Mouse (Mus musculus) intestine, embryonic 15.5 days (tissue): ENCODE data around the gene Rgs6. TPM values are rescaled to one million over a fixed set of nuclear protein-coding genes. Genes with fewer than 3 reads are reported as not detected.

Source experiments
- ATAC-seq: fragments of 200-750 bp; cut with Nextera tagmentation; 2 replicates; pipeline ENCODE4 v1.8.0; 2017; ENCODE audit warnings: moderate TSS enrichment, moderate library complexity
- H3K27ac ChIP-seq: fragments of 300-500 bp; sonication (generic); 2 replicates; pipeline ENCODE4 v1.5.1; 2015; ENCODE audit warnings: mild to moderate bottlenecking, inconsistent platforms
- H3K27me3 ChIP-seq: fragments of 300-500 bp; sonication (generic); replicated peaks from 2 replicates; pipeline ENCODE4 v1.6.1; 2015; ENCODE audit warnings: inconsistent platforms
- H3K36me3 ChIP-seq: fragments of 300-500 bp; sonication (generic); 2 replicates; pipeline ENCODE4 v1.6.1; 2015; ENCODE audit warnings: inconsistent platforms
- H3K4me1 ChIP-seq: fragments of 300-500 bp; sonication (generic); replicated peaks from 2 replicates; pipeline ENCODE4 v1.6.1; 2015; ENCODE audit warnings: inconsistent platforms
- H3K4me2 ChIP-seq: fragments of 300-500 bp; sonication (generic); replicated peaks from 2 replicates; pipeline ENCODE4 v1.6.1; 2015; ENCODE audit warnings: mild to moderate bottlenecking, inconsistent platforms
- H3K4me3 ChIP-seq: fragments of 300-500 bp; sonication (generic); replicated peaks from 2 replicates; pipeline ENCODE4 v1.5.1; 2015; ENCODE audit warnings: inconsistent platforms
- H3K9ac ChIP-seq: fragments of 300-500 bp; sonication (generic); 2 replicates; pipeline ENCODE4 v1.6.1; 2015; ENCODE audit warnings: inconsistent platforms
- H3K9me3 ChIP-seq: fragments of 300-500 bp; sonication (generic); 2 replicates; pipeline ENCODE4 v1.6.1; 2016; ENCODE audit warnings: inconsistent platforms
- WGBS: fragments of 180-500 bp; shearing (Covaris S2); methylation state at CpG from one replicate; pipeline ENCODE4 v1.1.7; 2015; 5-methylcytosine and 5-hydroxymethylcytosine counted together
- polyA plus RNA-seq: library from polyadenylated mRNA; unstranded; fragments of >200 nt; fragmentation: Nextera tagmentation; extraction: Ambion mirVana; gene quantifications from 2 replicates; pipeline ENCODE4 v1.2.1, GENCODE M21; 2015

Rgs6 gene
- polyA plus RNA-seq, 1 experiment from 2014 or later = 1.9 TPM

DNA sequence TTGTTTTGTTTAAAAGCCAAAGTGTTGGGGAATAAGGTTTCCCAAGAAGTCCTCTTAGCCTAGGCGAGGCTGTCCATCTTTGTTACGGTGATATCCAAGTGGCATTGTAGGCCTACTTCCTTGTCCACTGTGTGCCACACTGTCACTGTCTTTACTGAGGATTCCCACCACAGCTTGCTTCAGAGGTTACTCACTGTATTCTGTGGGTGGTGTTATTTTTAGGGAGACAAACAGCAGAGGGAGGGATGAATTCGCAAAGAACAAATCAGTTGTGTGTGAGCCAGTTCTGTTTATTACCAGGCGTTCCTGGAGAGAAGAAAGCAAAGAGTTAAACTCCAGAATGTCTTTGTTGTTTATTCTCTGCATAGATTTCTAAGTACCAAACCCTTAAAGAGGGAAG is 537.2 kb downstream of the Rgs6 start:
- 61% methylated on average over 4 of the region's 4 CpGs for WGBS
- Histone ChIP-seq H3K9ac (no peak overlapping the region), H3K4me3 (no peak overlapping the region), H3K27ac (no peak overlapping the region), H3K27me3 (no peaks in the 10 kb centered on the region), H3K4me1 (no peaks in the 10 kb centered on the region), H3K4me2 (no peak overlapping the region), H3K9me3 (no peaks in the 10 kb centered on the region), H3K36me3 (no peaks in the 10 kb centered on the region)
- no peak for ATAC-seq

GRCm38 (mm10) chr12:83126923-83127322 is 538.8 kb downstream of the Rgs6 start:
- no peaks in the 10 kb centered on the region for H3K9me3 ChIP-seq
- H3K4me1 ChIP-seq = no peaks in the 10 kb centered on the region
- no peak overlapping the region for H3K4me2 ChIP-seq
- no peaks in the 10 kb centered on the region for H3K27me3 ChIP-seq
- H3K4me3 ChIP-seq = no peak overlapping the region
- no peak overlapping the region for H3K27ac ChIP-seq
- WGBS = 73% methylated on average over 7 of the region's 7 CpGs
- H3K9ac ChIP-seq = no peak overlapping the region
- H3K36me3 ChIP-seq = no peaks in the 10 kb centered on the region
- ATAC-seq = no peak

GRCm38 (mm10) chr12:83127955-83128354 is 539.9 kb downstream of the Rgs6 start:
- H3K9ac ChIP-seq = no peak overlapping the region
- ATAC-seq = no peak

DNA sequence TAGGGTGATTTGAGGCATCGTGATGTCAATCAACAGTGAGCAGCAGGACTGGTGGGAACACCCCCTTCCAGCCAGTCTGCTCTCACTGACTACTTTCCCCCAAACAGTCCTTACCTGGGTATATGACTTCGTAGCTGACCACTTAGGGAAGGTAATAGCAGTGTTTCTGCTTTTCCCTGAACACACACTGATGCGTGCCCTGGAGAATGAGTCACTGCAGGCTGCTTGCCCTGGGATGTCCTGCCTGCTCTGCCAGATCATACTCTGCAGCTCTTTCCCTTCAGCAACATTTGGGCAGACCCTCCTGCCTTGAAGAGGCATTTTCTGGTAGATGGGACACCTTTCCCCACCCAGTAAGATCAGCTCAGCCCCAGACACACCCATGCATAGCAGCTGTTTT is 540.5 kb downstream of the Rgs6 start:
- H3K27me3 ChIP-seq = no peaks in the 10 kb centered on the region
- 70% methylated on average over 3 of the region's 3 CpGs for WGBS

More at GRCm38 (mm10) chr12:83127955-83128354, 539.9 kb downstream of the Rgs6 start:
- Histone ChIP-seq H3K27ac (no peak overlapping the region), H3K27me3 (no peaks in the 10 kb centered on the region), H3K4me2 (no peak overlapping the region), H3K4me1 (no peaks in the 10 kb centered on the region), H3K4me3 (no peak overlapping the region), H3K9me3 (no peaks in the 10 kb centered on the region), H3K36me3 (no peaks in the 10 kb centered on the region)
- WGBS = 45% methylated on average over 6 of the region's 6 CpGs

GRCm38 (mm10) chr12:83131405-83131804 is 543.3 kb downstream of the Rgs6 start:
- H3K27me3 ChIP-seq = no peaks in the 10 kb centered on the region
- 0 out of 2 replicates have a peak, but pooled peaks cover 3% of the 10 kb centered on the region for H3K4me1 ChIP-seq
- H3K9ac ChIP-seq = no peak overlapping the region
- 70% methylated on average over 4 of the region's 4 CpGs for WGBS
- no peak for ATAC-seq
- no peaks in the 10 kb centered on the region for H3K9me3 ChIP-seq
- no peak overlapping the region for H3K4me3 ChIP-seq
- H3K27ac ChIP-seq = no peak overlapping the region
- H3K4me2 ChIP-seq = no peak overlapping the region
- no peaks in the 10 kb centered on the region for H3K36me3 ChIP-seq

More for the DNA sequence above, 540.5 kb downstream of the Rgs6 start:
- H3K9ac ChIP-seq = no peak overlapping the region
- H3K9me3 ChIP-seq = no peaks in the 10 kb centered on the region
- no peaks in the 10 kb centered on the region for H3K36me3 ChIP-seq
- H3K4me2 ChIP-seq = no peak overlapping the region
- no peak overlapping the region for H3K27ac ChIP-seq
- no peak for ATAC-seq
- 0 out of 2 replicates have a peak, but pooled peaks cover 3% of the 10 kb centered on the region for H3K4me1 ChIP-seq
- no peak overlapping the region for H3K4me3 ChIP-seq

GRCm38 (mm10) chr12:83133827-83134226 is 545.7 kb downstream of the Rgs6 start:
- H3K4me1 ChIP-seq = 0 out of 2 replicates have a peak, but pooled peaks cover 3% of the 10 kb centered on the region
- no peak for ATAC-seq
- 54% methylated on average over 6 of the region's 6 CpGs for WGBS
- H3K27ac ChIP-seq = no peak overlapping the region
- no peaks in the 10 kb centered on the region for H3K27me3 ChIP-seq
- no peaks in the 10 kb centered on the region for H3K9me3 ChIP-seq
- no peak overlapping the region for H3K9ac ChIP-seq
- H3K4me2 ChIP-seq = no peak overlapping the region
- no peaks in the 10 kb centered on the region for H3K36me3 ChIP-seq
- H3K4me3 ChIP-seq = no peak overlapping the region

DNA sequence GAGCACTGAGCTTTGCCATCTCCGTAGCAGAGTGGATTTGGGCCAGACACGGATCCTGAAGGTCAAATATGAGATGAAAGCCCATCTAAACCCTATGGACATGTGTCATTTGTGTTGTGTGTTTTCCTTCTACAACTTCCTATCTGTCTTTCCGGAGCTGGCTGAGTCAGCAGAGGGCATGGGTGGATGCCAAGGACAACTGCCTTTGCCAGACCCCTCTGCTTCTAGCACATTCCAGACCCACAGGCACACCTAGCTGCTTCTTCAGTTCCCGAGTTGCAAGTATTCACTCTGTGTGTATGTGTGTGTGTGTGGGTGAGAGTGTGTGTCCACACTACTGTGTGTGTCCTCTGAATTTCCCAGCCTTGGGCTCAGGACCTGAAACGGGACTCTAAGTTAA is 547.9 kb downstream of the Rgs6 start:
- no peak overlapping the region for H3K4me2 ChIP-seq
- no peaks in the 10 kb centered on the region for H3K36me3 ChIP-seq
- 0 out of 2 replicates have a peak, but pooled peaks cover 3% of the 10 kb centered on the region for H3K4me1 ChIP-seq
- no peak overlapping the region for H3K27ac ChIP-seq
- no peak for ATAC-seq
- H3K27me3 ChIP-seq = no peaks in the 10 kb centered on the region
- WGBS = 80% methylated on average over 5 of the region's 5 CpGs
- no peak overlapping the region for H3K4me3 ChIP-seq
- no peak overlapping the region for H3K9ac ChIP-seq
- H3K9me3 ChIP-seq = no peaks in the 10 kb centered on the region

DNA sequence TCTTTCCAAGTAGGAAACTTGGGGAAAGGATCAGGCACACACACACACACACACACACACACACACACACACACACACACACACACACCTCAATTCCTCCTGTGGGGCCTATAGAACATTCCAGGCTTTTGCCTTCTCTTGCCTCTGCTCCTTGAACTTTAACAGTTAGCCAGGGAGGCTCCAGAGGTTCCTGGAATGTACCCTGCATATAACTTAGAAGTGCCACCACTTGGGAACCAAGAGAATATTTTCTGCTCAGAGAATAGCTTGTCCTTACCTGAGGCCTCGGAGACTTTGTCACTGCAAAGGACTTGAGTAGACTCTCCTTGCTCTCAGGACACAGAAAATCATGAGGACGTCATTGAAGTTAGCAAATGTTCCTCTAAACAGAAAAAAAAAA is 548.4 kb downstream of the Rgs6 start:
- no peak overlapping the region for H3K9ac ChIP-seq
- no peaks in the 10 kb centered on the region for H3K9me3 ChIP-seq
- 0 out of 2 replicates have a peak, but pooled peaks cover 3% of the 10 kb centered on the region for H3K4me1 ChIP-seq
- no peak overlapping the region for H3K27ac ChIP-seq
- H3K36me3 ChIP-seq = no peaks in the 10 kb centered on the region
- H3K4me3 ChIP-seq = no peak overlapping the region
- H3K27me3 ChIP-seq = no peaks in the 10 kb centered on the region
- 80% methylated on average over 2 of the region's 2 CpGs for whole genome bisulfite sequencing
- no peak overlapping the region for H3K4me2 ChIP-seq
- ATAC-seq = no peak

DNA sequence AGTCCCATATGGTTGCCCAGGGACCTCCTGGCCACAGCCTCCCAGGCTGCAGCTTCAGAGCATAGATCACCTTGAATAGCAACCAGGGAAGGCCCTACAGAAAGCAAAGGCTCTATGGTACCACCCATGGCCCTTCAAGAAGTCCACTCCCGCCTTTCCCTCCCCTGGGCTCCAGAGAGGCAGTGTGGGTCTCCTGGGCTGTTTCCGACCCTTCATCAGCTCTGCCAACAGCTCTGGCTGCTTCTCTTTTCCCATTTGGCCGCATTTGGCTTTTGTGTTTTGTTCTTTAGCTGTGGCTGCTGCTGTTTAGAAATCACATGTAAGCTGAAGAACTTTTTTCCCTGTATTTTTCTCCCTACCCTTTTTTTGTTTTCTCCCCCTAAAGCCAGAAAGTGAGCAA is 548.9 kb downstream of the Rgs6 start:
- 0 out of 2 replicates have a peak, but pooled peaks cover 3% of the 10 kb centered on the region for H3K4me1 ChIP-seq
- H3K36me3 ChIP-seq = no peaks in the 10 kb centered on the region
- no peak overlapping the region for H3K9ac ChIP-seq
- no peak for ATAC-seq
- H3K9me3 ChIP-seq = no peaks in the 10 kb centered on the region
- H3K27ac ChIP-seq = no peak overlapping the region
- no peaks in the 10 kb centered on the region for H3K27me3 ChIP-seq
- 71% methylated on average over 3 of the region's 3 CpGs for WGBS
- no peak overlapping the region for H3K4me3 ChIP-seq
- H3K4me2 ChIP-seq = no peak overlapping the region

DNA sequence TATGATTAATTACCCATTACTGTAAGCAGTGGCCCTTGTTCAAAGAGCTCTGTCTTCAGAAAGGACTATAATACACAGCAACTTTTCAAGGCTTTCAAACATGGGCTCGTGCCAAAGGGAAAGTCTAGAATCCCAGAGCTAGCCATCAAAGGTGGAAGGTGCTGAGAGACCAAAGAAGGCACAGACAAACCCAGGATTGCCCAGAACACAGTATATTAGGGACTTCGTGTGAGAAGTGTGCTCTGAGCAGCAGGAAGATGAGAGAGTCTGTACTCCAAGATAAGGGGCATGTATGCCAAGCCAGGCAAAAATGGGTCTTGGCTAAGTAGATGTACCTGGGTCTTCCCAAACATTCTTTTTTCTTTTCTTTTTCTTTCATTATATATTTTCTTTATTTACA is 553.1 kb downstream of the Rgs6 start:
- no peak for ATAC-seq

GRCm38 (mm10) chr12:83142507-83142906 is 554.4 kb downstream of the Rgs6 start:
- H3K4me1 ChIP-seq = no peaks in the 10 kb centered on the region
- H3K36me3 ChIP-seq = no peaks in the 10 kb centered on the region
- H3K27me3 ChIP-seq = no peaks in the 10 kb centered on the region
- H3K9ac ChIP-seq = no peak overlapping the region
- no peak overlapping the region for H3K4me3 ChIP-seq
- no peak overlapping the region for H3K27ac ChIP-seq
- H3K4me2 ChIP-seq = no peak overlapping the region
- H3K9me3 ChIP-seq = no peaks in the 10 kb centered on the region
- 36% methylated on average over 2 of the region's 2 CpGs for WGBS
- ATAC-seq = no peak

More for the DNA sequence above, 553.1 kb downstream of the Rgs6 start:
- no peaks in the 10 kb centered on the region for H3K27me3 ChIP-seq
- no peaks in the 10 kb centered on the region for H3K9me3 ChIP-seq
- H3K36me3 ChIP-seq = no peaks in the 10 kb centered on the region
- no peaks in the 10 kb centered on the region for H3K4me1 ChIP-seq
- H3K9ac ChIP-seq = no peak overlapping the region
- WGBS = 30% methylated on average over 2 of the region's 2 CpGs
- H3K4me3 ChIP-seq = no peak overlapping the region
- H3K27ac ChIP-seq = no peak overlapping the region
- H3K4me2 ChIP-seq = no peak overlapping the region

GRCm38 (mm10) chr12:83143071-83143470 is 555.0 kb downstream of the Rgs6 start:
- Histone ChIP-seq H3K4me2 (no peak overlapping the region), H3K27me3 (no peaks in the 10 kb centered on the region), H3K36me3 (no peaks in the 10 kb centered on the region), H3K27ac (no peak overlapping the region), H3K4me3 (no peak overlapping the region), H3K9me3 (no peaks in the 10 kb centered on the region), H3K4me1 (no peaks in the 10 kb centered on the region), H3K9ac (no peak overlapping the region)
- no peak for ATAC-seq
- 59% methylated on average over 3 of the region's 3 CpGs for WGBS

DNA sequence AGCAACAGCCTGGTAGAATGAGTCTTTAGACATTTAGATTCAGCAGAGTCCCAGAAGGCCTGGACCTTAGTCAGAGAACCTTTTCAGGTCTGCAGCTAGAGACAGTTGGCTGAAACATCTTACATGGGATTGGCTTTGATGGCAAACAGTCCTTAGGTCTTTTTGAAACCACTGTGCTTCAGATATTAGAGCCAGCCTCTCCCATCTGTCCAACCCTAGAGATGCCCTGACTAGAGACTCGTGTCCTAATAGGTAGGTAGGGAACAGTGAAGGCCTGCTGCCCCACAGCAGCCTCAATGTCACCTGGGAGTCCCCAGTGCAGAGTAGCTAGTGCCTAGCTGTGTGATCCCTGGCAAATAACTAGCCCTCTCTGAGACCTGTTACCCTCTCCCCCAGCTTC is 555.5 kb downstream of the Rgs6 start:
- ATAC-seq = no peak
- Histone ChIP-seq H3K4me1 (no peaks in the 10 kb centered on the region), H3K4me3 (no peak overlapping the region), H3K27me3 (no peaks in the 10 kb centered on the region), H3K36me3 (no peaks in the 10 kb centered on the region), H3K27ac (no peak overlapping the region), H3K9me3 (no peaks in the 10 kb centered on the region), H3K9ac (no peak overlapping the region), H3K4me2 (no peak overlapping the region)
- WGBS = 93% methylated on average over 1 of the region's 1 CpGs
